Mouse (Mus musculus) liver, embryonic 14.5 days (tissue): ENCODE results near the gene Gm11937. TPM values are rescaled to one million over a fixed set of nuclear protein-coding genes. Genes with fewer than 3 reads are reported as not detected.
"Not testable (repeated sequence)": the region's sequence is repeated elsewhere in the genome, so short reads cannot be mapped to it uniquely, and the experiment has no call there.

ENCODE experiments used
- ATAC-seq: fragments of 200-750 bp; cut with Nextera tagmentation; 2 replicates; pipeline ENCODE4 v1.8.0; 2017; ENCODE audit warnings: moderate number of reproducible peaks, mild to moderate bottlenecking, moderate library complexity; ENCODE audit not compliant: insufficient read depth
- DNase-seq, 3 experiments: peaks; one replicate each; pipeline ENCODE4 v3.0.0-alpha.2; 2012 to 2013; ENCODE audit warnings: low read depth in 3 of 3, low spot score in 3 of 3
- H3K27ac ChIP-seq: fragments of 300-500 bp; sonication (generic); 2 replicates; pipeline ENCODE4 v1.5.1; 2014; ENCODE audit warnings: moderate library complexity, mild to moderate bottlenecking, control low read depth, inconsistent platforms
- H3K27me3 ChIP-seq: fragments of 300-500 bp; sonication (generic); 2 replicates; pipeline ENCODE4 v1.6.1; 2014; ENCODE audit warnings: mild to moderate bottlenecking, low read length, moderate library complexity; ENCODE audit not compliant: control insufficient read depth, insufficient read depth
- H3K36me3 ChIP-seq: fragments of 300-500 bp; sonication (generic); replicated peaks from 2 replicates; pipeline ENCODE4 v1.6.1; 2014; ENCODE audit warnings: low read depth; ENCODE audit not compliant: control insufficient read depth, insufficient read depth
- H3K4me1 ChIP-seq, 2 experiments: fragments of 200-500 bp in 1 of 2; fragments of 300-500 bp in 1 of 2; sonication (generic) in 1 of 2; replicated peaks; 2 replicates each; pipeline ENCODE4 v1.6.1; 2012 to 2014; ENCODE audit warnings: antibody characterized with exemption in 1 of 2, inconsistent platforms in 1 of 2, low read length in 1 of 2; ENCODE audit not compliant: control insufficient read depth in 2 of 2, insufficient read depth in 2 of 2
- H3K4me2 ChIP-seq: fragments of 300-500 bp; sonication (generic); 2 replicates; pipeline ENCODE4 v1.6.1; 2014; ENCODE audit warnings: low read depth, mild to moderate bottlenecking, control low read depth, moderate library complexity
- H3K4me3 ChIP-seq, 2 experiments: fragments of 200-500 bp in 1 of 2; fragments of 300-500 bp in 1 of 2; sonication (generic) in 1 of 2; 2 replicates each; pipeline ENCODE4 v1.5.1; 2012 to 2014; ENCODE audit warnings: low read depth in 2 of 2, low read length in 2 of 2, mild to moderate bottlenecking in 2 of 2, control low read depth in 1 of 2, inconsistent platforms in 1 of 2, moderate library complexity in 1 of 2; ENCODE audit not compliant: insufficient read depth in 1 of 2
- H3K9ac ChIP-seq: fragments of 300-500 bp; sonication (generic); replicated peaks from 2 replicates; pipeline ENCODE4 v1.6.1; 2014; ENCODE audit warnings: mild to moderate bottlenecking, control low read depth, moderate library complexity
- H3K9me3 ChIP-seq: fragments of 300-500 bp; sonication (generic); 2 replicates; pipeline ENCODE4 v1.6.1; 2016; ENCODE audit warnings: low read length, mixed read lengths; ENCODE audit not compliant: control insufficient read depth
- CTCF ChIP-seq: IDR thresholded peaks from 2 replicates; pipeline ENCODE4 v1.5.1; 2016; ENCODE audit warnings: antibody characterized with exemption, low read depth, control low read depth
- EP300 ChIP-seq: IDR thresholded peaks from 2 replicates; pipeline ENCODE4 v1.6.1; 2016; ENCODE audit warnings: antibody characterized with exemption, low read depth
- WGBS: fragments of 180-500 bp; shearing (Covaris S2); extraction: QIAGEN DNeasy Blood & Tissue Kit; methylation state at CpG from one replicate; pipeline ENCODE4 v1.1.7; 2014; ENCODE audit not compliant: insufficient replicate concordance; 5-methylcytosine and 5-hydroxymethylcytosine counted together
- polyA plus RNA-seq, 2 experiments: library from polyadenylated mRNA; depleted of rRNA in 1 of 2; stranded (reverse) in 1 of 2; unstranded in 1 of 2; fragments of >200 nt; fragmentation: Nextera tagmentation in 1 of 2; extraction: Ambion mirVana in 1 of 2; gene quantifications; 2 replicates each; pipeline versions ENCODE4 v1.2.1 to v1.2.3; 2012 to 2014

Gene Gm11937
- polyA plus RNA-seq (2012; rRNA removed), result not detected in 2 replicates
- polyA plus RNA-seq (2014; fragmentation: Nextera tagmentation; extraction: Ambion mirVana), result not detected in 2 replicates

DNA sequence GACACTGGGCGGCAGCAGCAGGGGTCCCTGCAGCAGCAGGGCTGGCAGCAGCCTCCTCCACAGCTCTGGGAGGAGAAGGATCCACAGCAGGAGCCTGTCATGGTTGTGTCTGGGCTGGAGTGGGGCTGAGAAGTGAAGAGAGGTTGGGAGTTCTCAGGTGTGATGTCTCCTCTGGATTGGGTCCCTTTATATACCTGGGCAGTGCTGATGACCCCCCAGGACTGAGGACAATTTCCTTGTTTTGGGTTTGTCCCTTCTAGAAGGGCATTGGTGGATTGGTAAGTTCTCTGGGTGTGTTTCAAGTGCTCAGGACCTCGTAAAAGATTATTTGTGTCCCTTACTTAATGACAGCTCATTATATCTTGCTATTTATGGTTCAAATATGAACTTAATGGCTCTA lies at the start of gene Gm11937:
Gene Gm11937 (minus strand): TSS at position 101 of the 400 bp plus-strand sequence.
- not testable (repeated sequence) for H3K27ac ChIP-seq, ATAC-seq, DNase-seq, H3K4me1 ChIP-seq, H3K4me2 ChIP-seq, H3K9ac ChIP-seq, H3K4me3 ChIP-seq, H3K9me3 ChIP-seq, H3K27me3 ChIP-seq, H3K36me3 ChIP-seq
- WGBS, result 44% methylated on average over 1 of the region's 2 CpGs

DNA sequence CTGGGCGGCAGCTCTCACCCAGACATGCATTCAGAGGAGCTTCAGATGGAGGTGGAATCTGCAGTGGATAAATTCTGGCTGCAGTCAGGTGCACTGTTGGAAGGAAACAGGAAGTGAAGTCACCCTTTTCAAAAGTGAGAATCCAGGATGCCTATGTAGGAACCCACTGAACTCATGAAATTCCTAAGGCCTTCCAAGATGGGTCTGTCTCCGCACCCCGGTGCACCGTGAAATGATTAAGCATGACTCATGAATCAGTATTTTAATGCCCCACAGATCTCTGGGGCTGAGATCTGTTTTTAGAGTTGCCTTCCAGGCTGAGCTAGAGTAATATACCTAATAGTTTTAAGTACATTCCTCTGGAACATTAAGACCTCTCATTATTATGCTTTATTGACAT lies 49.3 kb upstream of the Gm11937 start:
- Histone ChIP-seq H3K27ac (no peak overlapping the region), H3K36me3 (no peaks in the 10 kb centered on the region), H3K9me3 (no peaks in the 10 kb centered on the region), H3K4me1 (no peaks in the 10 kb centered on the region), H3K27me3 (no peaks in the 10 kb centered on the region), H3K9ac (no peak overlapping the region), H3K4me3 (no peak overlapping the region), H3K4me2 (no peak overlapping the region)
- no peak for TF ChIP-seq CTCF
- DNase-seq (no peak), ATAC-seq (no peak)
- WGBS, result 72% methylated on average over 4 of the region's 4 CpGs

DNA sequence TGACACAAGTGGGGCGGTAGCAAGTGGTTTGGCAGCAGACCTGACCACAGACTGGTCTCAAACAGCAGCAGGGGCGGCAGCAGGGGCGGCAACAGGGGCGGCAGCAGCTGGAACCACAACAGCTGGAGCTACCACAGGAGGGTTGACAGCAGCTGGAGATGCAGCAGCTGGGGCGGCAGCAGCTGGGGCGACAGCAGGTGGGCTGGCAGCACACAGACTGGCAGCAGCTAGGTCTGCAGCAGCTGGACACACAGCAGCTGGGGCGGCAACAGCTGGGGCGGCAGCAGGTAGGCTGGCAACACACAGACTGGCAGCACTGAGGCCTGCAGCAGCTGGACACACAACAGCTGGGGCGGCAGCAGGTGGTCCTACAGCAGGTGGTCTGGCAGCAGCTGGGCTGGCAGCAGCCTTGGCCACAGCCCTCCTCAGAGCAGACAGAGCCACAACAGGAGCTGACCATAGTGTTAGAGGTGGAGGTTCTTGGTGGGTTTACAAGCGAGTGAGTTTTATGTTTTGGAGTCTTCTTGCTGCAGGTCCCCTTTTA lies 48.5 kb upstream of the Gm11937 start, which contains the start of gene Gm11563:
Gene Gm11563 (minus strand): TSS at position 494 of the 544 bp plus-strand sequence.
- ATAC-seq, H3K9me3 ChIP-seq, H3K27ac ChIP-seq, H3K4me3 ChIP-seq, H3K4me1 ChIP-seq, H3K27me3 ChIP-seq, H3K9ac ChIP-seq, H3K4me2 ChIP-seq, H3K36me3 ChIP-seq, DNase-seq: not testable (repeated sequence)
- 46% methylated on average over 10 of the region's 10 CpGs for WGBS

DNA sequence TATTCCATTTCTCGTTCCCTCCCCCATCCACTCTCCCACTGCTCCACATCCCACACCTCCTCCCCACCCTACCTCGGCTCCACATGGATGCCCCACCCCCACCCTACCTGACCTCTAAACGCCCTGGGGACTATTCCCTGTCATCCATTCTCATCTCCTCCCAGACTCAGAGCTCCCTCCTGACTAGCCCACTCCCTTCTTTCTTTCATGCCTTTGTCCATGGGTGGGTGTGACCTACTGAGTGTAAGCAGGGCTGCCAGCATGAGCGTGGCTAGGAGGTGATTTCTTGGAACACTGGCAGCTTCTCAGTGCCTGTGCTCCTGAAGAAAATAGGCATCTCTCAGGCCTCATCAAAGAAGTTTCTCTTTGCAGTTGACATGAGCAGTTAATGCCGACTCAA lies 47.1 kb upstream of the Gm11937 start:
- no peak overlapping the region for H3K4me3 ChIP-seq
- no peaks in the 10 kb centered on the region for H3K9me3 ChIP-seq
- H3K27ac ChIP-seq, result no peak overlapping the region
- no peak overlapping the region for H3K9ac ChIP-seq
- DNase-seq, result no peak
- H3K36me3 ChIP-seq, result no peaks in the 10 kb centered on the region
- 38% methylated on average over 5 of the region's 5 CpGs for WGBS
- no peaks in the 10 kb centered on the region for H3K27me3 ChIP-seq
- H3K4me1 ChIP-seq, result no peaks in the 10 kb centered on the region
- TF ChIP-seq EP300, result no peak
- TF ChIP-seq CTCF, result no peak
- ATAC-seq, result no peak
- H3K4me2 ChIP-seq, result no peak overlapping the region

DNA sequence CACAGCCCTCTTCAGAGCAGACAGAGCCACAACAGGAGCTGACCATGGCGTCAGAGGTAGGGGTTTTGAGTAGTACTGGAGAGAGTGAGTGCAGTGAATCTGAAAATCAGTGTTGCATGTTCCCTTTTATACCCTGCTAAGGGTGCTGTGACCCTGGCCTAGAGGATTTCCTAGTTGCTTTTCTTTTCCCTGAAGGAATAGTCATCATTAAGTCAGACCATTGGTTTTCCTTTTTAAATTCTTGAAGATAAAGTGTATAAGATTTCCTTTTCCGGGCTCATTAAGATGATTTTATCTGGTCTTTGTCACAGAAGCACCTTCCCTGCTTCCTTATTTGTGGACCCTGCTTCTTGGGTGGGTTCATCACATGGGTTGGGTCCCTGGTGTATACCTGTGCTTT lies 40.1 kb upstream of the Gm11937 start, which contains the start of gene Gm11555:
Gene Gm11555 (minus strand): TSS at position 101 of the 400 bp plus-strand sequence.
- no peak for TF ChIP-seq EP300
- TF ChIP-seq CTCF, result no peak
- H3K27me3 ChIP-seq, result no peaks in the 10 kb centered on the region
- H3K27ac ChIP-seq, result no peak within 1 kb of the TSS
- no peaks in the 10 kb centered on the region for H3K36me3 ChIP-seq
- no peaks in the 10 kb centered on the region for H3K4me1 ChIP-seq
- WGBS, result 44% methylated on average over 2 of the region's 2 CpGs
- H3K4me2 ChIP-seq, result no peak within 1 kb of the TSS
- ATAC-seq, result no peak
- H3K9ac ChIP-seq, result no peak within 1 kb of the TSS
- no peak for DNase-seq
- no peak within 1 kb of the TSS for H3K4me3 ChIP-seq
- H3K9me3 ChIP-seq, result no peaks in the 10 kb centered on the region
